Mouse (Mus musculus): ENCODE results near the gene Pde6b. TPM values are rescaled to one million over a fixed set of nuclear protein-coding genes. Genes with fewer than 3 reads are reported as not detected.

Pde6b gene
- polyA plus RNA-seq, 1 experiment from 2014 or later, result 0.24 TPM

GRCm38 (mm10) chr5:108405460-108405859 is 17.3 kb downstream of the Pde6b start:
- Histone ChIP-seq H3K4me2 (no peak overlapping the region), H3K9ac (no peak overlapping the region), H3K27me3 (replicated peaks) (no peaks in the 10 kb centered on the region), H3K27ac (no peak overlapping the region), H3K36me3 (no peaks in the 10 kb centered on the region), H3K4me1 (no peaks in the 10 kb centered on the region), H3K4me3 (no peak overlapping the region), H3K9me3 (replicated peaks) (no peaks in the 10 kb centered on the region)
- peak; percentile 70 for ATAC-seq
- 5% methylated on average over 1 of the region's 1 CpGs for WGBS (ENCODE audit: insufficient replicate concordance)

- no peak overlapping the region for H3K4me2 ChIP-seq
- H3K4me3 ChIP-seq, result no peak overlapping the region
- H3K27me3 ChIP-seq (replicated peaks), result no peaks in the 10 kb centered on the region
- H3K9me3 ChIP-seq (replicated peaks), result no peaks in the 10 kb centered on the region
- no peak overlapping the region for H3K9ac ChIP-seq
- H3K4me1 ChIP-seq, result no peaks in the 10 kb centered on the region
- no peaks in the 10 kb centered on the region for H3K36me3 ChIP-seq
- H3K27ac ChIP-seq, result no peak overlapping the region
- WGBS (ENCODE audit: insufficient replicate concordance), result 61% methylated on average over 2 of the region's 2 CpGs
- no peak for ATAC-seq
These were observed 18.8 kb downstream of the Pde6b start for GRCm38 (mm10) chr5:108406977-108407376.

- Histone ChIP-seq H3K27me3 (replicated peaks) (no peaks in the 10 kb centered on the region; the same call in 1 of the 2 replicates), H3K27ac (no peak overlapping the region), H3K36me3 (no peaks in the 10 kb centered on the region), H3K9ac (no peak overlapping the region), H3K9me3 (replicated peaks) (no peaks in the 10 kb centered on the region), H3K4me1 (0 out of 2 replicates have a peak, but pooled peaks cover 3% of the 10 kb centered on the region), H3K4me3 (no peak overlapping the region), H3K4me2 (no peak overlapping the region)
- no peak for ATAC-seq
- 33% methylated on average over 2 of the region's 2 CpGs for WGBS (ENCODE audit: insufficient replicate concordance)
These were observed 26.5 kb downstream of the Pde6b start for GRCm38 (mm10) chr5:108414711-108415110.

GRCm38 (mm10) chr5:108422741-108423140 is 34.5 kb downstream of the Pde6b start:
- ATAC-seq, result no peak
- peak overlapping the region; percentile 30 for H3K4me2 ChIP-seq
- WGBS (ENCODE audit: insufficient replicate concordance), result 72% methylated on average over 3 of the region's 3 CpGs

DNA sequence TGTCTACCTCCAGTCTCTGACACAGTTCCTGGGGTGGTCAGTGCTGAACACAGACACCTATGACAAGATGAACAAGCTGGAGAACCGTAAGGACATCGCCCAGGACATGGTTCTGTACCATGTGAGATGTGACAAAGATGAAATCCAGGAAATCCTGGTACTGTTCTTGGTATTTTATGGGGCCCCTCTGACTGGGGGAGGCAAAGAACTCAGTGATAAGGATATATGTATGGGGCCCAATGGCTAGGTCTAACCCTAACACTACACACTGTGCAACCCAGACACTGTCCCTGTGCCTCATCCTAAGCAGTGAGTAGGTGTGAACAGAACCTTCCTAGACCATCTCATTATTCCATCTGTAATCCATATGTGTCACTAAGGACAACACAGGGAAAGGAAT is 35.2 kb downstream of the Pde6b start:
- ATAC-seq, result peak; percentile 88

More at GRCm38 (mm10) chr5:108422741-108423140, 34.5 kb downstream of the Pde6b start:
- peaks cover 33% of the 10 kb centered on the region for H3K4me1 ChIP-seq
- H3K36me3 ChIP-seq, result no peaks in the 10 kb centered on the region
- no peaks in the 10 kb centered on the region for H3K9me3 ChIP-seq (replicated peaks)
- no peaks in the 10 kb centered on the region for H3K27me3 ChIP-seq (replicated peaks)
- no peak overlapping the region for H3K27ac ChIP-seq
- no peak overlapping the region for H3K4me3 ChIP-seq
- no peak overlapping the region for H3K9ac ChIP-seq

GRCm38 (mm10) chr5:108427186-108427585 is 39.0 kb downstream of the Pde6b start:
- Histone ChIP-seq H3K36me3 (peaks cover 35% of the 10 kb centered on the region), H3K9ac (no peak overlapping the region), H3K4me3 (no peak overlapping the region), H3K4me2 (no peak overlapping the region), H3K27ac (no peak overlapping the region), H3K4me1 (peaks cover 45% of the 10 kb centered on the region), H3K27me3 (replicated peaks) (no peaks in the 10 kb centered on the region), H3K9me3 (replicated peaks) (no peaks in the 10 kb centered on the region)
- ATAC-seq, result peak; percentile 33; the same call in 1 of the 2 replicates
- 6% methylated on average over 1 of the region's 1 CpGs for WGBS (ENCODE audit: insufficient replicate concordance)

More for the DNA sequence above, 35.2 kb downstream of the Pde6b start:
- H3K27me3 ChIP-seq (replicated peaks), result no peaks in the 10 kb centered on the region
- no peak overlapping the region for H3K4me3 ChIP-seq
- no peak overlapping the region for H3K27ac ChIP-seq
- H3K36me3 ChIP-seq, result 0 out of 2 replicates have a peak, but pooled peaks cover 4% of the 10 kb centered on the region
- H3K9ac ChIP-seq, result peak overlapping the region; percentile 28
- peaks cover 36% of the 10 kb centered on the region for H3K4me1 ChIP-seq
- peak overlapping the region; percentile 30 for H3K4me2 ChIP-seq
- H3K9me3 ChIP-seq (replicated peaks), result no peaks in the 10 kb centered on the region
- 59% methylated on average over 2 of the region's 2 CpGs for WGBS (ENCODE audit: insufficient replicate concordance)

DNA sequence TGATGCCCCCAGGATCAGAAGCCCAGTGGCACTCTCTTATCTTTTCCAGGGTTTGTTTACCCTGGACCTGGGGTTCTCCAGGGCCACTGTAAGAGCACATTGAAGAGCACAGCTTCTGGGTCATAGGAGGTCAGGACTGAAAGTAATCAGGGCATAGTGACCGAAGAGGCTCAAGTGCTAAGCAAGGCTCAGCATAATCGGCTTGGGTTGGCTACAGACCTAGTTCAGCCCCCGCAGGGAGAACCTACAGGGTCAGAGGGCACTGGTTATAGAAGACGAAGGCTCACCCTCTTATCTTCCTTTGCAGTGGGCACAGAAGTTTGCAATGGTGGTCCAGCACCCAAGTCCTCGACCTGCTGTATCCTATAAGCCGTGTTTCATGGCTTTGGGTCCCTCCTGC is 43.0 kb downstream of the Pde6b start:
- no peak for ATAC-seq
- Histone ChIP-seq H3K4me2 (no peak overlapping the region), H3K9me3 (replicated peaks) (no peaks in the 10 kb centered on the region), H3K9ac (no peak overlapping the region), H3K27ac (no peak overlapping the region), H3K36me3 (peaks cover 44% of the 10 kb centered on the region), H3K4me1 (peaks cover 44% of the 10 kb centered on the region), H3K27me3 (replicated peaks) (peaks cover 8% of the 10 kb centered on the region), H3K4me3 (no peak overlapping the region)
- 76% methylated on average over 6 of the region's 6 CpGs for WGBS (ENCODE audit: insufficient replicate concordance)

DNA sequence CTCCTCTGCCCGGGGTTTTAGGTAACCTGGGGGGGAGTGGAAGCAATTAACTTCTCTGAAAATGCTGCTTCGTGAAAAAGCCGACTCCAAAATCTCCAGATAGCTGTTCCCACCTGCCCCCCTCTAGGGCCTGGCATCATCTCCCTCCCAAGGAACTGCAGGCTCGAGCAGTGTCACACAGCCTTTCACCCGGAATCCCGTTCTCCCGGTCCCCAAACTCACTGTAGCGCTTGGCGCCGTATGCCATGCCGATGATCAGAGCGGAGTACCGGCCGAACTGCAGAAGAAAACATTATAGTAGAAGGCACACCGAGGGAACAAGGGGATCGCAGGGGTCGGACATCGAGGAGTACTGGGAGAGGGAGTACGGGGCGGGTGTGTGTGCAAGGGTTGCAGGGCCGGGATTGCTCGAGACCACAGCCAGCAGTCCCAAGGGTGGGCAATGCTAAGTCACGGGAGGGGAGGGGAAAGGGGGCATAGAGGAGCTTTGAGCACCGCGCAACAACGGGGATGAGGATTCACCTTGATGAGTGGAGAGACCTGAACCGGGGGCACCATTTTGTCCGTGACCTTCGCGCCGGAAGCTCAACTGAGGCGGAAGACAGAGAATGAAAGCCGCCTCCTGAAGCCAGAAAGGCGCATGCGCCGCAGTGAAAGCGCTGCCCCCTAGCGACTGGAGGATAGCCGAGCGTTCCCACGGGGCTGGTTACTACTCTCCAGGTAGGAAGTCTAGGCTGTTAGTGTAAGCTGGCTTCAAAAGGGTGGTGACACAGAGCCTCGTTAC is 45.8 kb downstream of the Pde6b start, which contains the start of gene Atp5k:
TSS of gene Atp5k (minus strand) at position 645 of the 784 bp plus-strand sequence.
- Histone ChIP-seq H3K36me3 (peaks cover 39% of the 10 kb centered on the region), H3K27ac (peak within 1 kb of the TSS; percentile 64; the same call in 1 of the 2 replicates), H3K27me3 (replicated peaks) (peaks cover 32% of the 10 kb centered on the region), H3K9ac (peak within 1 kb of the TSS; percentile 89), H3K4me1 (peaks cover 36% of the 10 kb centered on the region), H3K4me2 (peak within 1 kb of the TSS; percentile 87), H3K9me3 (replicated peaks) (no peaks in the 10 kb centered on the region), H3K4me3 (peak within 1 kb of the TSS; percentile 87)
- peak; percentile 85 for ATAC-seq
- under 1% methylated on average over 42 of the region's 42 CpGs for WGBS (ENCODE audit: insufficient replicate concordance)

- Histone ChIP-seq H3K27ac (no peak overlapping the region), H3K9ac (no peak overlapping the region), H3K4me1 (peaks cover 32% of the 10 kb centered on the region), H3K4me2 (no peak overlapping the region), H3K27me3 (replicated peaks) (peaks cover 35% of the 10 kb centered on the region), H3K4me3 (no peak overlapping the region), H3K36me3 (peaks cover 19% of the 10 kb centered on the region), H3K9me3 (replicated peaks) (no peaks in the 10 kb centered on the region)
- WGBS (ENCODE audit: insufficient replicate concordance), result 71% methylated on average over 2 of the region's 2 CpGs
- no peak for ATAC-seq
These were observed 47.9 kb downstream of the Pde6b start for GRCm38 (mm10) chr5:108436101-108436500.

DNA sequence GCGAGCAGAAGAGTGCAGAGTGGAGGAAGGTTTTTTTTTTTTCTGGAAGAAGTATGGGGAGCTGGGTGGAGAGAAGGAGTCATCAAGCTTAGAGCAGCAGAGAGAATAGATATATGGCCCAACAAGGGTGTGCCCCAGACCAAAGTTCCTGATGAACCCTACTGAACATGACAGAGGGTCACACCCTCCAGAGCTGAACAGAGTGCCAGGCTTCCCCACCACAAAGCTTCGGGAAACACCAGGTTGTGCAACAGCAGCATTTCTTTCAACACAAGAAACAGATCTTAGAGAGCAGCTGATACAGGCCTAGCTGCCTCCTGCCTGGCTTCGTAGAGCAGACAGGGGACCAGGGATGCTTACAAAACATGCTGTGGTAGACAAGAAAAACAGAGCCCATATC is 58.8 kb downstream of the Pde6b start:
- no peak for ATAC-seq
- H3K4me1 ChIP-seq, result peaks cover 33% of the 10 kb centered on the region
- no peaks in the 10 kb centered on the region for H3K36me3 ChIP-seq
- WGBS (ENCODE audit: insufficient replicate concordance), result 45% methylated on average over 3 of the region's 3 CpGs
- H3K9ac ChIP-seq, result no peak overlapping the region
- H3K9me3 ChIP-seq (replicated peaks), result no peaks in the 10 kb centered on the region
- no peak overlapping the region for H3K4me2 ChIP-seq
- H3K27me3 ChIP-seq (replicated peaks), result peaks cover 30% of the 10 kb centered on the region
- H3K4me3 ChIP-seq, result no peak overlapping the region
- H3K27ac ChIP-seq, result no peak overlapping the region

GRCm38 (mm10) chr5:108447857-108448256 is 59.7 kb downstream of the Pde6b start:
- H3K27ac ChIP-seq, result no peak overlapping the region

More at GRCm38 (mm10) chr5:108447857-108448256, 59.7 kb downstream of the Pde6b start:
- 0 out of 2 replicates have a peak overlapping the region, but pooled peaks have one; percentile 53 for H3K9ac ChIP-seq
- peak overlapping the region; percentile 49; the same call in 1 of the 2 replicates for H3K4me3 ChIP-seq
- H3K4me2 ChIP-seq, result peak overlapping the region; percentile 77
- H3K36me3 ChIP-seq, result no peaks in the 10 kb centered on the region
- peaks cover 40% of the 10 kb centered on the region for H3K4me1 ChIP-seq
- WGBS (ENCODE audit: insufficient replicate concordance), result 70% methylated on average over 7 of the region's 7 CpGs
- H3K27me3 ChIP-seq (replicated peaks), result peaks cover 30% of the 10 kb centered on the region
- no peak for ATAC-seq
- no peaks in the 10 kb centered on the region for H3K9me3 ChIP-seq (replicated peaks)
